Mouse (Mus musculus) retina, postnatal 1 day (tissue): Measurements from ENCODE around the gene Epn3.

ENCODE experiments used
- DNase-seq: peaks from one replicate; pipeline ENCODE4 v3.0.0-alpha.2; 2012

Epn3 gene

DNA sequence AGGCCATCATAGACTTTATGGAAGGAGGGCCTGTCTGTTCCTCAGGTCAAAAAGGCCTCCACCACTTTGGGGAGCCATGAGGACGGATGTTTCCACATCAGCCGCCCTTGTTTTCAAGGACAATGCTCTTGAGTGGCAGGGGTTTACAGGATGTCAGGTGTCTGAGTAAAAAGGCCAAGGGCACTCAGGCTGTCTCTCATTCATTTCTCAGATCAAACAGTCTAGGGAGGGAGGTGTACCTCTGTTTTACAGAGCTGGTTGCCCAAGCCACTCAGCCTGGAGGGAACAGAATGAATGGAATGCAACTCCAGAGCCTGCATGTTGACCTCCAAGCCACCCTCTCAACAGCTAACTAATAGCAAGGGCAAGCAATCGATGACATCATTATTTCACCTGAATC is 4.4 kb downstream of the Epn3 start:
- DNase-seq = no peak

DNA sequence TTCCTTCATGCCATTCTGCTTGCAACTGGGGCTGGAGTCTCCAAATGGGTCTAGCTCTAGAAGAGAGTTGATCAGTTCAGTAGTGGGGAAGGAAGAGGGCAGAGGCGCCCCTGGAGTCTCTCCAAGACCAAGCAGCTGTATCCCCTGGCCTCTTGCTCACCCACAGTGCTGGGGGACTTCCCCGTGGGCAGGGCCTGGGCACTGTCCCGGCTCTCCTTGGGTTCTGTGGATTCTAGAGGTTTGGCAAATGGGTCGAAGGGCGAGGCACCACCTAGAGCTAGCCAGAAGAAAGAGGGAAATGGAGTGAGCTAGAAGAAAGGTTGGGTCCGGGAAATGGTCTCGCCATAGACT is 8.1 kb downstream of the Epn3 start:
- no peak for DNase-seq

GRCm38 (mm10) chr11:94491035-94491748 is 8.6 kb downstream of the Epn3 start:
- peak; percentile 89 for DNase-seq

DNA sequence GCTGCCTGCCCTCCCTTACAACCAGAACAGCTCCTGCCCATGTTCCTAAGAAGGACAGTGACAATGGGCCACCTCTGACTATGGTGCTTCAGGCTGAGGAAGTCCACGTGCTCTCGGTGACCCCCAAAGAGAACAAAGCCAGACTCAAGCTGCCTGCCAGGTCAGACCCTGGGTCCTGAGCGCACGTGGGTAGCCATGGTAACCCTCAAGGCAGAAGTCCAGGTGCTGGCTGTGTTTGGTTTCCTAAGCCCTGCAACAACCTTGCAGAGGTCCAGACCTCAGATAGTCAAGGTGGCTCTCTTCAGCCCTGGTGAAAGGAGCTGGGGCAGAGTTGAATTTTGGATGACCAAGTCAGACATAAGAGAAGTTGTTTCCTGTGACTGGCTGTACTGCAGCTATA is 10.0 kb downstream of the Epn3 start:
- no peak for DNase-seq

- no peak for DNase-seq
Measured at GRCm38 (mm10) chr11:94488767-94489533, 10.8 kb downstream of the Epn3 start.

DNA sequence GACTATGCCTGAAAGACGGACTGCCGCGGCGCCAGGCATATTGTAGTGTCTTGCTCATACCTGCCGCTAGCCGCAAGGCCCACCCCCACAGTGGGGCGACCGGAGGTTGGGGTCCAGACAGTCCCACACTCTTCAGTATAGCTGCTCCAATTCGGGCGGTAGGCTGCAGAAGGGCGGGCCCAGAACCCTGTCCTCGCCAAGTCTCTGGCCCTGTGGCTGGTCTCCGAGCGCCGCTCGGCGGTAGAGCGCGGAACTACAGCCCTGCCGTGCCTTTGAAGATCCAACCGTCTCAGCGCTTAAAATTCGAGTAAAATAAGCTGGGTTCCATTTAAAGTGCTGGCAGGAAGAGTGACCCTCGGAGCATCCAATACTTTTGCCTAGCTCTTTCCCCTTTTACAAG is 13.8 kb downstream of the Epn3 start, which contains the start of gene Spata20:
Gene Spata20, minus strand, starts transcription at position 179 of the 400 bp plus-strand sequence.
- DNase-seq = peak; percentile 83

DNA sequence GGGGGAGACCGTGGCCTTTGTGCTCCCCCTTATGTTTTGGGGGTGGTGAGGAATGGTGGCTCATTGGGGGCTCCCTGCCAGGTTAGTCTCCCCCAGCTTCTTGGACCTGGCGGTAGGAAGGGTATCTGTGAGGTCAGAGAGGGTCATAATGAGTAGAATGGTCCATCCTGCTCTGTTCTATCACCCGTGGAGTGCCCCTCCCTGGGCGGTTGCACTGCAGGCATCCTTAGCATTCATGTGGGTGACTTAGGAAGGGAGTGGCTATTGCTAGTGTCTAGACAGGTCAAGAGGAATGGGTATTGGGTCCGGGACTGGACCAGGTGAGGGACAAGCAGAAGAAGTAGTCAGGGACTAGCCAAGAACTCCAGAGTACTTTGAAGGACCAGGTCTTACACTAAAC is 14.6 kb downstream of the Epn3 start:
- no peak for DNase-seq

DNA sequence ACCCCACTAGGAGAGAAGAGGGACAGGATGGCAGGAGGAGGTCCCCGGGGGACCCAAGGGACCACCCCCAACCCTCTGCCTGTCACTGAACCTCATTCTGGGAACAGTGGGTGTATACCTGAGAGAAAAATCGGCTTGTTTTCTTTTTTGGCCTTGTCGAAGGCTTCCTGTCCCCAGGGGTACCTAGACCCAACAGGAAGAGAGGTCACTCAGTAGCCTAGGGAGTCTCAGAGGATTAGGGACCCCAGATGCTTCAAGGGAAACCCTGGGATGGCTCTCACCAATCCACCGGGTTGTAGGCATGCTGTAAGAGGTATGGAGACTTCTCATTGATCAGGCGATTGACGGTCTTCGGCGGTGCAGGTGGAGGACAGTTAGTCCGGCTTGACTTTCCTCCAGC is 15.1 kb downstream of the Epn3 start:
- no peak for DNase-seq

- DNase-seq = no peak
Measured at GRCm38 (mm10) chr11:94483921-94484320, 15.9 kb downstream of the Epn3 start.

DNA sequence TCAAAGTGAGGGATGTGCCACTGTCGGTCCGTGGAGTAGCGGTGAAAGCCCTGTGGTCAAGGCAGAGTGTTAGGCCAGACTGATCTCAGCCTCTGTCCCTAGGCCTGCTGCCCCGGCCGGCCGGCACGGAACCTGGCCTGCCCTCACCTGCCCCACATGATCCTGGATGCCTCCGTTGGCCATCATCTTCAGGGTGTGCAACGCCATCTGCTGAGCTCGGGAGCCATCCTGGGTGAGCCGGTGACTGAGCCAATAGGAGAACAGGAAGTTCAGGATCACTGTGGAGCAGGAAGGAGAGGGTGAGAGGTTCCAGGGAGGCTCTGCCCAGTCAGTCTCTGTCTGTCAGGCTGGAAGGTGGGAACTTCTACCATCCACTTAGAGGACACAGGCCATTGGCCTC is 16.3 kb downstream of the Epn3 start:
- DNase-seq = no peak

GRCm38 (mm10) chr11:94482738-94483137 is 17.0 kb downstream of the Epn3 start:
- no peak for DNase-seq

DNA sequence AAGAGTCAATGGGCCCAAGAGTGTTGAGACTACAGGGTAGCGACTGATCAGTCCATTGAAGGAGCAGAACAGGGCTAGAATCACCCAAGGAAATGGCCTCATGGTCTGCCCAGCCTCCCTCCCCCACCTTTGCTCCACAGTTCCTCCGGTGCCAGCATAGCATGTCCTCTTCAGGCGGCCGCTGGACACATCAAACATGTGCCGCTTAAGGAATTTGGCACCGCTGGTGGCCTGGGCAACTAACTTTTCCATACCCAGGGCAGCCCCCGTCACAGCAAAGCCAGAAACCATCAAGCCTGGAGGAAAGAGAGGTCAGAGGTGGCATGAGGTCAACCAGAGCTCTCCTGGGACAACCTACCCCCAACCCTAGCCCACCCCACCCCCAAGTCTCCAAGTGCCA is 17.8 kb downstream of the Epn3 start:
- no peak for DNase-seq

DNA sequence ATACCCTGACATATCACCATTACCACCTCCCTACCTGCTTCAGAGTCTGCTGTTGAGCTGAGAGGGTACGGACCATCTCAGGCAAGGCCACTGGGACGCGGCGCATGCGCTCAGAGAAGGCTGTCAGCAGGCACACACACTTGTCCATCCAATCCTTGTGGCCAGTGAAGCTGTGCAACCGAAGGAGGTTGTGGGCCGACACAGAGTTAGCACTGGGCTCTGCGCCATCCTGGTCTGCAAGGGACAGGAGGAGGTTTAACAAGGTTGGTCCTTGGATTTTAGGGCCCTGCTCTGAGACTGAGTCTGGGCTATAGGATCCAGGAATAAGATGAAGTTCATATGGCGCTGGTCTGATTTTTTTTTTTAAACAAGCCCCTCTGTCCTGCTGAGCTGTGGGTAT is 19.4 kb downstream of the Epn3 start:
- no peak for DNase-seq

DNA sequence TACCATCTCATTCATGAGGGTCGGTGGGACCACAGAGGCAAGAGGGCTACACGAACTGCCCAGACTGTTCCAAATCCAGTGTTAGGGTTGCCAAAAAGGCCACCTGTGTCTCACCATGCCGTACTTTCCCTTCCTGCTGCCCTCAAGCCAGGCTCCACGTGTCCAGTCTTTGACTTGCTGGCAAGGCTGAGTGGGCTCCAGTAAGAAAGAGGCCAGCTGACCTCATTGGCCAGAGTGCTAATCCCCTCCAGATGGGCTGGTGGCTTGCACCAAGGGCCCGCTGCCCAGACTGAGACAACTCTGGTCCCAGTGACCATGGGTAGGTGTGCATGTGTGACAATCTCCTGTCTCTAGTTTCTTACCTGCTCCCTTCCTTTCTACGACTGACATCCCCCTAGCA is 22.1 kb downstream of the Epn3 start:
- peak; percentile 65 for DNase-seq

DNA sequence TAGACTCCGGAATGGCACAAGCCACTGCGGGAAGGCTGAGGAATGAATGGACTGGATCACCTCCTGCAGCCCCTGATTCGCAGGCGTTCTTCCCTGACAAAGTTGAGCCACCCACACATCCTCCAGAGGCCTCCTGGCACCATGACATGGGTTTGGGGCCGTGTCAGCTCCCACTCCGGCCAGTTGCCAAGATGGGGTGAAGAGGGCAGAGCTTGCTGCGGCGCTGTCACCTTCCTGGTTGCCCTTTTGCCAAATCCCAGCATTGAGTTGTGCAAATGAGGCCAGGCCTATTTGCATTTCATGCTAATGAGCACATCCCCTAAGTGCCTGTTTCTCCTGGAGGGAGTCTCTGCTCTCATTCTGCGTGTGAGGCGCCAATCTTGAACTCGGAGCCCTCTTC is 24.1 kb downstream of the Epn3 start:
- peak; percentile 60 for DNase-seq

DNA sequence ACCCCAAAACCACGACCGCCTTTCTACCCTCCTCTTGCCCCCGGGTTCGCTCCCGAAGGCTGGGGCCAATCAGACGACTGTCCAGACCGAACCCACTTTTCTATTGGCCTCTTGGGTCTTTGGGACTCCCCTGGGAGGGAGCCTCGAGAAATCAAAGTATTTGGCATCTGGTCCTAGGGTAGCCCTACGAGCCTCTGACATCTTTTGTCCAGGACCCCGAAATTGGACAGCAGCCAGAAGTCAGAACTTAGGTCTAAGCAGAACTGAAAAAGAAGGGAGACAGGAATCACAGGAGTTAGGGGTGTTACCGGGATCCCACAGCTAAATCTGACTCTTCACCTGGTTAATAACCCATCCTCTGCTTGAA is 25.2 kb downstream of the Epn3 start:
- no peak for DNase-seq

DNA sequence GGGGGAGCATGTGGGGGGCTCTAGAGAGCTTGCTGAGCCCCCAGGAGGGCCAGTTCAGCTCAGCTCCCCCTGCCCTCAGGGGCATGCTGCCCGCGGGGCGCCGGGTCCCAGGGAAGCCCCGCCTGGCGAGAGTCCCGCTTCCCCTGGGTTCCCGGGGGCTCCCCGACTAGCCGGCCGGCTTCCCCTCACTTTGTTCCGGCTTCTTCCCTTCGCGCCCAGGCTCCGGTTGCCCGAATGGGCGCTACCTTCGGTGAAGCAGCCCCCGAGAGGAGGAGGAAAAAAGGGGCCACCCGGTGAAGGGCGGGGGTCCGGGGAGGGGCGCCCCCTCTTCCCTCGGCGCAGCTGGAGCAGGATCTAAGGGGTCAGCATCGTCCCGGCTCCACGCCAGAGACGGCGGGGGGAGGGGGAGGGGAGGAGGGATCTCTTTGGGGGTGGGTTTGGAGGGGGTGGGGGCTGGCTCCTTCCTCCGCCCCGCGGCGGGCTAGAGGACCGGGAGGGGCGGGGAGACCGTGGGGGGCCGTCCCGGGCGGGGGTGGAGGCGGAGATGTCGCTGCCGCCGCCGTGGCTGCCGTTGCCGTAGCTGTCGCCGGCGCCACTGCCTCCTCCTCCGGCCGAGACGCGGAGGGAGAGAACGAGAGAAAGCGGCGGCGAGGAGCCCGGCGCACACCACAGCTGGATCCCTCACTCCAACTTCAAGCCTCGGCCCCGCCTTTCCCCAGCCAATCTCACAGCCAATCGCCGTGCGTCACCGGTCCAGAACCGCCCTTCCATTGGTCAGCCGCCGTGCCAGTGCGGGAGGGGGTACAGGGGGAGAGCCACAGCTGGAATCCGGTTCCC is 25.8 kb downstream of the Epn3 start, which contains the start of gene Cacna1g:
Gene Cacna1g, minus strand, starts transcription at position 492 of the 837 bp plus-strand sequence.
- peak; percentile 86 for DNase-seq

DNA sequence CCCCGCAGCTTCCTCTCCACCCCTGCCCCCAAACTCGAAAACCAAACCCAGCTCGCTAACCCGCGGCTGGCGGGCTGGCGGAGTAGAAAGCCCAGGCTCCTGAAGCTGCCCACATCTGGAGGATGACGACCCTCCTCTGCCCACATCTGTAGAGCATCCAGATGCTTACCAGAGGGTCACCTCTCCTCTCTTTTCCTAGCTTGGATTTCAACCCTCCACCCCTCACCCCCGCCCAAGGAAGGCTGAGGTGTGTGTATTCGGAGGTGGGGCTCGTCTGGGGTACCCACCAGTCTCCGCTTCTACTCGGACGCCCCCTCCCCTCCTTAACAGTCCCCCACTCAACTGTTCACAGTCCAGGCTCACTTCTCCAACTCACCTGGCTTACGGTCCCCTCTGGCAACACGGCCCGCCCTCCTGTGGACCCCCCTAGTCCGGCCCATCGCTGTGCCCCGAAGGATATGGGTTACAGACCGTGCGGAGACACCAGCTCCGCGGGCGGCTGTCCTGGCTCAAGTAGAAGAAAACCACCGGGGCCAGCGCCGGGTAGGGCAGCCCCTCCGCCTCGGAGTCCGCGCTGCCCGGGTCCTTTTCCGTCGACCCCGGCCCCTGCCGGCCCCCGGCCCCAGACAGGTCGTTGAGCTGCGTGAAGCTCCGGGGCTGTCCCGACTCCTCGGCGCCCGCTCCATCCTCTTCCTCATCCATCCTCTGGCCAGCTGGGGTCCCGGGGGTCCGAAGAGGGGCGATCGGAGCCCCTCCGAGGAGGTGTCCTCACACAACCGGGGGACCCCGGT is 26.7 kb downstream of the Epn3 start:
- DNase-seq = peak; percentile 33

- no peak for DNase-seq
Measured at GRCm38 (mm10) chr11:94472585-94472915, 27.2 kb downstream of the Epn3 start.

DNA sequence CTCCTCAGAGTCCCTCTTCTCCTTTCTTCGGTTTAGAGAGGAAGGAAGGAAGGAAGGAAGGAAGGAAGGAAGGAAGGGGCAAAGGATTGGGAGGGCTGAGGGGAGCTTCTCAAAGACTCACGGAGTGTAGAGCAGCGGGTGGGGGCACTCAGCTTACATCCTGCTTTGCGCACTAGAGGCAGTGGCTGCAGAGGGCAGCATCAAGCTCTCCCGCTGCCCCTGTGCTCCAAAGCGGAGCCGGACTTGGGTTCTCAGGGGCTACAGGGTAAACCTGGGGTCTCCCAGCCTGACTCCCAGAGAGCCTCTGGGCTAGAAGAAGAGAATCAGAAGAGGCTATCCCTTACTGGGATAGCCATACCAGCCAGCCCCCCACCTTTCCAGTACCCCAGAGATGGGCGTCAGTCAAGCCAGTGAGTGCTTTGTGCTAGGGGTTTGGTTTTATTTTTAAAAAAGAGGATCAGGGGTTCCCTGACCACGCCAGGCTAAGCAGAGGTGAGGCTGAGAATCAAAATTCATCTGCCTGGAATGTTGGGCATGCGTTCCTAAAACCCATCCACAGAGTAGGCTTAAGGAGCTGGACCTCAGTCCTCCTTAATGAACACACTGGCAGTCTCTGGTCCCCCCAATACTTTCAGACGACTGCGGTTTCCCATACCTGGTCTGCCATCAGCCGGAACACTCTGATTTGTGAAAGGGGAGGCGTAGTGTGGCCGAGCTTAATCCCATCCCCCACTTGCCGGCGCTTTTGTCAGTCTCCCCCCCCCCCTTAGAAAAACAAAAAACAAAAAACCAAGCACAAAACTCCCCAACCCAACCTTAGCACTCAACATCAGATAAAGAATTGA is 27.8 kb downstream of the Epn3 start:
- DNase-seq = peak; percentile 45

DNA sequence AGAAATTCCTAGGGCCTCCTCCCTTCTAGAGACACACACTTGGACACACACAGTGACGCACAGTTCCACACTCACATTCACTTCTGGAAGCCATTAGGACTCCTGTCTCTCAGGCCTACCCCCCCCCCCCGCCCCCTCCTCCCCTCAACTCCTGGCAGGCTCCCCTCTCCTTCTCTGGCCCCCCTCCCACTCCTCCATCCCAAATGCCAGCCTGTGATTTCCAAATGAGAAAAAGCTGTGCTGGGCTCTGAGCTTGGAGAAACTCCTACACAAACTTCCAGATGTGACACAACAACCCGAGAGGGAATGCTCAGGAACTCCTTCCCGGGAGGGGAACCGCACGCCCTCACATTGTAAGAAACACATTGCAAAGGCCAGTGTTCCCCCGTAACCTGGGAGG is 29.4 kb downstream of the Epn3 start:
- no peak for DNase-seq
